Mouse (Mus musculus) liver, adult 2 months (tissue): Measurements from ENCODE around the gene Patz1.

ENCODE experiments used
- CTCF ChIP-seq: fragments of 200-500 bp; IDR thresholded peaks from 2 replicates; pipeline ENCODE4 v1.5.1; 2011; ENCODE audit warnings: low read depth, low read length, control low read depth
- POLR2A ChIP-seq: fragments of 200-500 bp; IDR thresholded peaks from 2 replicates; pipeline ENCODE4 v1.6.1; 2011; ENCODE audit warnings: low read length, control low read depth; ENCODE audit not compliant: insufficient read depth; ENCODE audit errors: extremely low read depth

DNA sequence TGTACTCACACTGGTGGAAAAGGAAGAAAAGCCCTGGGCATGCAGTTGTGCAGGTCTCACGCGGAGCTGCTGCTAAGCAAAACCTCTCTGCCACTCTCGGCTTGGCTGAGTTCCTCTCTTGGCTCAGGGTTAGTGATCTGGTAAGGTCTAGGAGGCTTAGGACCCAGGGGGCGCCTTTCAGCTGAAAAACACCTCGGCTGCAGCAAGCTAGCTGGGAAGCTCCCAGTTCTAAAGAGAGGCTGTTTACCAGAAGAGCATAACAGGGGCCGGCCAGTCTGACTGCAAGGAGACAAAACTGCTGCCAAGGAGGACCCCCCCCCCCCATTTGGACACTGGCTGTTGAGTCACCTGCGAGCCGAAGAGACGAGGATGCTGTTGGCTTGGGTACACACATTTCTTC, 41.9 kb downstream of the Patz1 start:
- TF ChIP-seq CTCF, result no peak; the same call in 1 of the 2 replicates
- TF ChIP-seq POLR2A, result no peak
